Mouse (Mus musculus) stomach, postnatal 0 days (tissue): ENCODE data around the gene Prex1. TPM values are rescaled to one million over a fixed set of nuclear protein-coding genes. Genes with fewer than 3 reads are reported as not detected.

Experiments
- ATAC-seq: fragments of 200-750 bp; cut with Nextera tagmentation; 2 replicates; pipeline ENCODE4 v1.8.0; 2017; ENCODE audit not compliant: low FRiP score, low TSS enrichment
- DNase-seq: peaks from one replicate; pipeline ENCODE4 v3.0.0-alpha.2; 2016; ENCODE audit warnings: low spot score
- H3K27ac ChIP-seq: fragments of 300-500 bp; sonication (generic); replicated peaks from 2 replicates; pipeline ENCODE4 v1.5.1; 2014; ENCODE audit warnings: mild to moderate bottlenecking, control low read depth
- H3K27me3 ChIP-seq: fragments of 300-500 bp; sonication (generic); 2 replicates; pipeline ENCODE4 v1.6.1; 2014; ENCODE audit warnings: low read length; ENCODE audit not compliant: control insufficient read depth, insufficient read depth
- H3K36me3 ChIP-seq: fragments of 300-500 bp; sonication (generic); 2 replicates; pipeline ENCODE4 v1.6.1; 2014; ENCODE audit warnings: low read length, mixed read lengths; ENCODE audit not compliant: control insufficient read depth, insufficient read depth
- H3K4me1 ChIP-seq: fragments of 300-500 bp; sonication (generic); replicated peaks from 2 replicates; pipeline ENCODE4 v1.6.1; 2014; ENCODE audit warnings: antibody characterized with exemption; ENCODE audit not compliant: control insufficient read depth, insufficient read depth
- H3K4me2 ChIP-seq: fragments of 300-500 bp; sonication (generic); replicated peaks from 2 replicates; pipeline ENCODE4 v1.6.1; 2014; ENCODE audit warnings: low read depth, mild to moderate bottlenecking, control low read depth, moderate library complexity
- H3K4me3 ChIP-seq: fragments of 300-500 bp; sonication (generic); 2 replicates; pipeline ENCODE4 v1.5.1; 2014; ENCODE audit warnings: low read depth, low read length, control low read depth
- H3K9ac ChIP-seq: fragments of 300-500 bp; sonication (generic); 2 replicates; pipeline ENCODE4 v1.6.1; 2014; ENCODE audit warnings: mild to moderate bottlenecking, low read length, control low read depth, mixed read lengths
- H3K9me3 ChIP-seq: fragments of 300-500 bp; sonication (generic); 2 replicates; pipeline ENCODE4 v1.6.1; 2016; ENCODE audit warnings: low read length; ENCODE audit not compliant: control insufficient read depth
- CTCF ChIP-seq: IDR thresholded peaks from 2 replicates; pipeline ENCODE4 v1.5.1; 2016; ENCODE audit warnings: antibody characterized with exemption, low read depth, mild to moderate bottlenecking, moderate library complexity
- EP300 ChIP-seq: optimal IDR thresholded peaks from 2 replicates; pipeline ENCODE3; 2016; ENCODE audit warnings: antibody characterized with exemption
- WGBS: fragments of 180-500 bp; shearing (Covaris S2); extraction: QIAGEN DNeasy Blood & Tissue Kit; methylation state at CpG from one replicate; pipeline ENCODE4 v1.1.7; 2014; 5-methylcytosine and 5-hydroxymethylcytosine counted together
- polyA plus RNA-seq: library from polyadenylated mRNA; unstranded; fragments of >200 nt; fragmentation: Nextera tagmentation; extraction: Ambion mirVana; gene quantifications from 2 replicates; pipeline ENCODE4 v1.2.1, GENCODE M21; 2015

Prex1 gene
- polyA plus RNA-seq, 1 experiment from 2014 or later, result 12.0 TPM

DNA sequence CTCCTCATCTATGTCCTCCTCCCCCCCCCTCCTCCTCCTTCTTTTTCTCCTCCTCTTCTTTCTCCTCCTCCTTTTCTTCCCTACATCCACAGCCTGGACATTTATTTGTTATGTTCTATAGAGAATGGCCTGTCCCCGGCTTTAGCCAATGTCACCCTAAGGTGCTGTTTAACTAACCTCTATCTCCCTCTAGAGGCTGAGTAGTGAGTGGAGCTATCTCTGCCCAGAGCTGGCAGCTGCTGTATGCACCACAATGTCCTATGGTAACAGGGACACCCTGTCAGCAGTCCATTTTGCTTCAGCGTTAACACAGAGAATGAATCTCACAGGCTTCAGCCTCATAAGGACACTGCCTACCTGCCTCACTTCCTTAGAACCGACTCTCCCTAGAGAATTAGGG, 129.1 kb downstream of the Prex1 start:
- no peak overlapping the region for H3K9ac ChIP-seq
- H3K4me2 ChIP-seq, result no peak overlapping the region
- ATAC-seq (peak; percentile 39; the same call in 1 of the 2 replicates), DNase-seq (no peak)
- H3K36me3 ChIP-seq, result no peaks in the 10 kb centered on the region; the same call in 1 of the 2 replicates
- H3K4me3 ChIP-seq, result no peak overlapping the region
- peak; percentile 63 for TF ChIP-seq CTCF
- TF ChIP-seq EP300, result no peak
- H3K27me3 ChIP-seq, result no peaks in the 10 kb centered on the region
- no peaks in the 10 kb centered on the region for H3K9me3 ChIP-seq
- no peak overlapping the region for H3K27ac ChIP-seq
- H3K4me1 ChIP-seq, result no peaks in the 10 kb centered on the region
- WGBS, result 80% methylated on average over 3 of the region's 3 CpGs

- H3K9me3 ChIP-seq, result no peaks in the 10 kb centered on the region
- no peak for ATAC-seq
- H3K27me3 ChIP-seq, result no peaks in the 10 kb centered on the region
- TF ChIP-seq EP300 (no peak), CTCF (peak; percentile 49)
- no peak overlapping the region for H3K4me3 ChIP-seq
- no peaks in the 10 kb centered on the region for H3K4me1 ChIP-seq
- H3K36me3 ChIP-seq, result no peaks in the 10 kb centered on the region; the same call in 1 of the 2 replicates
- H3K9ac ChIP-seq, result no peak overlapping the region
- H3K4me2 ChIP-seq, result no peak overlapping the region
- DNase-seq, result no peak
- no peak overlapping the region for H3K27ac ChIP-seq
- WGBS, result 90% methylated on average over 5 of the region's 5 CpGs
Observed at GRCm38 (mm10) chr2:166583292-166583691, 130.3 kb downstream of the Prex1 start.

- H3K4me3 ChIP-seq, result no peak overlapping the region
- TF ChIP-seq CTCF (no peak), EP300 (no peak)
- no peaks in the 10 kb centered on the region for H3K9me3 ChIP-seq
- H3K9ac ChIP-seq, result no peak overlapping the region
- no peak overlapping the region for H3K27ac ChIP-seq
- H3K4me2 ChIP-seq, result no peak overlapping the region
- WGBS, result 91% methylated on average over 21 of the region's 21 CpGs
- no peak for DNase-seq
- ATAC-seq, result no peak
- H3K36me3 ChIP-seq, result no peaks in the 10 kb centered on the region; the same call in 1 of the 2 replicates
- no peaks in the 10 kb centered on the region for H3K4me1 ChIP-seq
- H3K27me3 ChIP-seq, result no peaks in the 10 kb centered on the region
Observed at GRCm38 (mm10) chr2:166581881-166582583, 131.6 kb downstream of the Prex1 start.

DNA sequence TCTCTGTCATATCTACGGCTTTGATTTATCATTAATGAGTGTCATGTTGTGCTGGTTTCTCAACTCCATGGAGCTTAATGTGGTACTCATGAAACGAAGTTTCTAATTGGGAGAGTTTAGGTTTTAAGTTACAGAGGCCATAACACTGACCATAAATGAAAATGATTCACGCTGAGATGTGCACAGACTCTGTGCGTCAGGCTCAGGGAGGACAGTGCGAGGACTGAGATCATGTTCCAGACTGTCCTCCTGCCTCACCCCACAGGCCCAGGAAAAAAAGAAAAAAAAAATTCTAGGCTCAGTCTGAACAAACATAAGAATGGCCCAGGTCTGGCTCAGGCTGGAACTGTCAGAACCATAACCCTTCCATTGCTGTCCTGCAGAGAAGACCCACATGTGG, 133.8 kb downstream of the Prex1 start:
- no peak overlapping the region for H3K4me2 ChIP-seq
- no peak for DNase-seq
- H3K36me3 ChIP-seq, result no peaks in the 10 kb centered on the region
- no peak overlapping the region for H3K4me3 ChIP-seq
- no peaks in the 10 kb centered on the region for H3K27me3 ChIP-seq
- H3K9me3 ChIP-seq, result no peaks in the 10 kb centered on the region
- no peak overlapping the region for H3K27ac ChIP-seq
- WGBS, result 91% methylated on average over 5 of the region's 5 CpGs
- no peak overlapping the region for H3K9ac ChIP-seq
- TF ChIP-seq EP300 (no peak), CTCF (no peak)
- no peak for ATAC-seq
- H3K4me1 ChIP-seq, result no peaks in the 10 kb centered on the region

DNA sequence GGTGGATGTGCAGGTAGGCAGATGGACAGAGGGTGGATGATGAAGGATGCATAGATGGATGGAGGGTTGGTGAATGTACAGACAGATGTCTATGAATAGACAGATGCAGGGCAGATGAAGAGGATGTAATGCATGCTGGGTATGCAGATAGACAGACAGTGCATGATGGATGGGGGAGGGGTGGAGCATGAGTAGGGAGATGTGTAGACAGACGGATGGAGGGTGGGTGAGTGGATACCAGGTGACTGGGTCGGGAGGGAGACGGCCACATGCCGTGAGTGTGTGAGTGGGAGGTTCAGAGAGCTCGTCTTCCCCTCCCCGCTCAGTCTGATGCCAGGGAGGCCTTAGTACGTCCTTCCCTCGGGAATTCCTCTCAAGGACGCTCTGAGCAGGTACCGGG, 134.3 kb downstream of the Prex1 start:
- TF ChIP-seq CTCF (no peak), EP300 (no peak)
- H3K9me3 ChIP-seq, result no peaks in the 10 kb centered on the region
- H3K36me3 ChIP-seq, result no peaks in the 10 kb centered on the region
- no peaks in the 10 kb centered on the region for H3K4me1 ChIP-seq
- H3K27ac ChIP-seq, result no peak overlapping the region
- no peak for ATAC-seq
- H3K4me2 ChIP-seq, result no peak overlapping the region
- no peak overlapping the region for H3K9ac ChIP-seq
- no peaks in the 10 kb centered on the region for H3K27me3 ChIP-seq
- 85% methylated on average over 10 of the region's 10 CpGs for WGBS
- no peak overlapping the region for H3K4me3 ChIP-seq
- no peak for DNase-seq

DNA sequence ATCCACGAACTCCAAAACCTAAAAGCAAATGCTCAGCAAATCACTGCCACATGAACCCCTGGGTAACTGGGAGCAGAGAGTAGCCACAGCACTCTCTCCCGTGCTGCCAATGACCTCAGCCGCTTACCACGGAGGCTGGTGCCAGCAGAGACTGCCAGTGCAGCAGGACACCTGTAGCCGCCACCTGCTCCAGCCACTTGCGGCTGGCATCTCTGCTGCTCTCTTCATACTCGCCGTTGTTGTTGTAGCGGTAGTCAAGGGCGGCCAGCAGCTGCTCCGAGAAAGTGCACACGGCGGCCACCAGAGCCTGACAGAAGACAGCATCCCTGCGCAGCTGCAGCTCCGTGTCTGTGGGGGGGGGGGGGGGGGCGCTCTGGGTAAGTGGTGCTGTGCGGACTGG, 138.2 kb downstream of the Prex1 start:
- Histone ChIP-seq H3K4me1 (no peaks in the 10 kb centered on the region), H3K4me2 (no peak overlapping the region), H3K36me3 (no peaks in the 10 kb centered on the region), H3K9me3 (no peaks in the 10 kb centered on the region), H3K4me3 (no peak overlapping the region), H3K27me3 (no peaks in the 10 kb centered on the region), H3K9ac (no peak overlapping the region), H3K27ac (no peak overlapping the region)
- TF ChIP-seq CTCF (no peak), EP300 (no peak)
- DNase-seq, result no peak
- 65% methylated on average over 14 of the region's 17 CpGs for WGBS
- no peak for ATAC-seq
